Mouse (Mus musculus) left cerebral cortex, postnatal 25 days (tissue): ENCODE measurements around the gene Aldh18a1. TPM values are rescaled to one million over a fixed set of nuclear protein-coding genes. Genes with fewer than 3 reads are reported as not detected.

Experiments
- DNase-seq, 2 experiments: peaks; one replicate each; pipeline ENCODE4 v3.0.0; 2022; ENCODE audit warnings: low spot score in 2 of 2, mixed read lengths in 1 of 2
- intact Hi-C: fragments of 180-260 bp; cut with DNase I; formaldehyde crosslinking; loops from one replicate; pipeline ENCODE4 v1.15.1; 2025
- total RNA-seq, 2 experiments: library from RNA; stranded (reverse); gene quantifications; 2 replicates each; pipeline ENCODE4 v1.2.3; 2021

Gene Aldh18a1
- total RNA-seq, 2 experiments from 2014 or later = 23.1 to 30.4 TPM

DNA sequence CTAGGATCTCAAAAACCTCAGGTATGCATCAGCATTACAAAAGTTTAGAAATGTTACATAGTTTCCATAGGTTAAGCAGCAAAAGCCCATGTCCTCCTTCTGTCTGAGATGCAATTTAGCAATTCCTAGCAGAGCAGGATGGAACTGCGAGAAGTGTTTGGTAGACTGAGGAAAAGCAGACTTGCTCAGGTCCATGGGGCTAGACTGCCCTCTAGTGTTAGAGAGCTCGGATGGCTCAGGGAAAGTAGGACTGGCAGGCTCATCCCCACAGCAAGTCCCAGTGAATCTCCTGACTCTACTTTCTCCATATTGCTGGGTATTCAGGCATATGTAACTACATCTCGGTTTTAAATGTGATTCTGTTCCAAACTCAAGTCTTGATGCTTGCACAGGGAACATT lies 43.4 kb downstream of the Aldh18a1 start:
- intact Hi-C loops = loop anchor here (1.0 to 10.0 kb wide), 3 partner anchors 154 to 1560 kb away; no protein-coding TSS in a partner anchor
- DNase-seq = peak; percentile 70 to 78

DNA sequence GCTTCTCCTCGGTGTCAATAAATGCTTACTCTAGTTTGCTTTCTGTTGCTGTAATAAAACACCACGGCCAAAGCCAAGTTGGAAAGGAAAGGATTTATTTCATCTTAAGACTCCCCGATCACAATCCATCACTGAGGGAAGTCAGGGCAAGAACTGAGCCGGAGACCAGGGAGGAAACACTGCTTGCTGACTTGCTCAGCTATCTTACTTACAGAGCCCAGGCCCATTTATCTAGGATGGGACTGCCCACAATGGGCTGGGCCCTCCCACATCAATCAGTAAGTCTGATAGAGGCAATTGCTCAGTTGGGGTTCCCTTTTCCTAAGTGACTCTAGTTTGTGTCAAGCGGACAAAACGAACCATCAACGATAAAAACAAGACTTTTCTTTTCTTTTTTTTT lies 45.5 kb downstream of the Aldh18a1 start:
- DNase-seq = no peak
- intact Hi-C loops = loop anchor here (10.0 kb wide), 1 partner anchor 1558 kb away; no protein-coding TSS in a partner anchor

DNA sequence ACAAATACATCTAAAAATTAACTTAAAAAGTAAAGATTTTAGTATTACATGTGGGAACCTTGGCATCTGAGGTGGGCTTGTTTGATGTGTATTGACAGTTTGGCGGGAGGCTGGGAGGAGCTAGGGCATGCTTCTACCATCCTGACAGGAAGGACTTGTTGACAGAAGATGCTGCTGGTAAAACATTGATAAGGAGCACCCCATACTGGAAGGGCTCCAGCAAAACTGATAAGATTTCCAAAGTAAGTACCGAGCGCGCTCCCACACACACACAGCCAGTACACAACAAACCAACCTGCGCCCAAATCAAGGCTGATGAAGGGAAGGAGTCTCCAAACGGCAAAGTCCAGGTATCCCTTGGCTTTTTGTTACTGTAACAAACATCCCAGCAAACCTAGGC lies 51.7 kb downstream of the Aldh18a1 start:
- intact Hi-C loops = no loop called here
- DNase-seq = no peak

DNA sequence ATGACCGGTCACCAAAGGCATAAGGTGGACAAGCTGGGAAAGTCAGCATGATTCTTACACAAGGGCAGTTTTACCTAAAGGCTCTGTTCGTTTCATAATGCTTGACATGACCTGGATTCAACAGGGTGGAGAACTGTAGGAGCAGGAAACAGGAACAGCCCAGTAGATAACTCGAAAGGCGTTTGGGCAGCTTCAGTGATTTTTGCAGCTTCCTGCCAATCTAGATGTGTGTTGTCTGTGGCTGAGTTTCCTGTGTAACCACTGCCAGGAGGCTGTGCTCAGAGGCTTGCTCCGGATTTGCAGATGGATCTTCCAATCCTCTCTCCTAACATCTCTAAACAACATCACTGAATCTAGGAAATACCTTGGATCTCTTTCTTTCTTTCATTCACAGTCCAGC lies 55.7 kb downstream of the Aldh18a1 start:
- intact Hi-C loops = no loop called here
- DNase-seq = no peak

DNA sequence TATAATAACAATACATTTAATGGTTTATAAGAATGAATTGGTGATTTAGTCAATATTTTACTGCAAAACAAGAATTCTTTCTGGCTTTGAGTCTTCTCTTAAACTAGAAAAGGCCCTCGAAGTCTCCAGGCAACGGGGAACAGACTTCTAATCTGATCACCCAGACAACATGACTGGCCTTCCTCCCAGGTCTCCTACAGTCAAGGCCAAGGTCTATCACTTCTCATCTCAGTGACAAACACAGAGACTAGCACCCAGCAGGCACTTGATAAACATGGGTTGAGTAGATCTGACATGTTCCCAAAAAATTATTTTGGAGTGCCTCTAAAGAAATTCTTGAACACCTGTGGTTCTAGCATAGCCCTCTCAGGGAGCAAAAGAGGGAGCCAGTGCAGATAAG lies 57.9 kb downstream of the Aldh18a1 start:
- intact Hi-C loops = no loop called here
- DNase-seq = no peak

DNA sequence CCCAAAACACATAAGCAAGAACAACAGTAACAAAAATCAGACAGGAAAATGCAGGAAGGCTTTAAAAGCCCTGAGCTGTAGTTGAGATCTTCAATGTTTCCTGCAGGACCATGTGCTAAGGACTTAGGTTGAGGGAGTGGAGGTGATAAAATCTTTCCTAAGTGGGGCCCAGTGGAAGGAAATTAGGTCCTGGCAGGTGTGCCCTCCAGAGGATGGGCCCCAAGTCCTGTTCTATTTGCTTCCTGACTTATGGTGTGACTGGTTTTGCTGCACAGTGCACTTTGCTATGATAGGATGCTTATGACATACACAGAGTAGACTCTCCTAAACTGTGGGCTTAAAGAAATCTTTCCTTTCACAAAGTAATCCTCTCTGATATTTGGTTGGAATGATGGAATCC lies 60.0 kb downstream of the Aldh18a1 start:
- intact Hi-C loops = no loop called here
- no peak for DNase-seq

DNA sequence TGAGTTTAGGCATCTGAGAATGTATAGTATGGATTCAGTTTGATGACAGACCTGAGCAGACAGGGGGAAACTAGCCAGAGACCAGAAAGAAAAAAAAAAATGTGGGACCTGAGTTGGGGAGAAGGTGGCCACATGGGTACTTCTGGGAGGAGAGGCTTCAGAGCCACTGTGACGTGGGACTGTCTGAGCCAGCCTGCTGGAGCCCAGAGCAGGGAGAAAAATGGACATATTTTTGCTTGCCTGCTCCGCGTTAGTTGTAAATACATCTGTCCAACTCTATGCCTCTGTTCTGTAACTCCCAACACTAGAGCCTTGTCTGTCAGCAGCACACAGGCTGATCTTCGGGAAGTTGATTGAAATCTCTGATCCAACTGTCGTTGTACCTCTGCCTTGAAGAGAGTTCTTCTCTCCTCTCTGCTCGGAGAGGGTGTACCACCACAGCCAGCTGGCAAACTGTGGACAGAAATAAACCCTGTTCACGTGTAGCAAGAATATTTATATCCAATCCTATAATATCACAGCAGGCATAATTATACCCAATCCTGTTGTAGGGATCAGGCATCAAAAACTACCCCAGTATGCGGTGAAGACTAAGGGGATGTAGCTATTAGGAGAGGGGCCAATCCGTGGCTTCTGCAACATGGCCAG lies 61.8 kb downstream of the Aldh18a1 start:
- peak in 1 of 2 experiments; percentile 53 for DNase-seq
- intact Hi-C loops = no loop called here

DNA sequence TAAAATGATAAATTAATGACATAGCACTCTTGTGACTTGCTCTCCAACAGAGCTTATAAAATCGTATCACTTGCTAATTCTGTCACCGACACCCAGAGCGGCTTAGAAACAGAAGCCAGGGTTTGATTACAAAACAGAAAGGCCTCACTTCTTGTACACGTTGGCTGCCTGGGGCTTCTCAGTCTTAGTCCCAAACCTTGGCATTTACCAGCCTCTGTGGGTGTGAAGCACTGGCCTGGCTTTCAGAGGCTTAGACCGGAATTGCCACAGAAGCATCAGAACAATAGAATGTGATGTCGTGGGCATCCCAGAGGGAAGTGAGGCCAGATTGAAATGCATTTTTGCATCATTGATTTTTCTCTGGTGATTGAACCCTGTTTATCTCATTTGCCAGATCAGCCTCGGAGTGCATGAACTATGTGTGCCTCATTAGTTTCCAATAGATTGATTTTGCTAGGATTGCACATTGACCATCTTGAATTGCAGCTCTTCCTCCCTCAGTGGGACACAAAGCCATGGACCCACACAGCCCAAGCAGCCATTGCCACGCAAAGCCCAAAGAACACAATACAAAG lies 64.7 kb downstream of the Aldh18a1 start:
- intact Hi-C loops = no loop called here
- no peak for DNase-seq

DNA sequence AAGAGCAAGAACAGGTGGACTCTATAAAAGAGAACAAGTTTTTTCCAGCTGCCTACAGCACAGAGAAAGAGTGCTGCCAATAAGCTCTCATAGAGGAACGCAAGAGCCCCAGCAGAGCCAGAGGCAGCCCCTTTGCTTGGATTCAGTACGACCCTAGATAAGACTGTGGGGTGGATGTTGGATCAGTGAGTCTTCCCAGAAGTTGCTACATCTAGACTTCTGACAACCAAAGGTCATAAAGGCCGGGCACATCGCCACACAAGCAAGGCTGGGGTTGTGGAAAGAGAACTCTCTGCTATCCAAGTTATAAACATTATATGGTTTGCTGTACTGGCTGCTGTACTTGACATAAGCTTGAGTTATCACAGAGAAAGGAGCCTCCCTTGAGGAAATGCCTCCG lies 67.9 kb downstream of the Aldh18a1 start:
- intact Hi-C loops = no loop called here
- DNase-seq = no peak

DNA sequence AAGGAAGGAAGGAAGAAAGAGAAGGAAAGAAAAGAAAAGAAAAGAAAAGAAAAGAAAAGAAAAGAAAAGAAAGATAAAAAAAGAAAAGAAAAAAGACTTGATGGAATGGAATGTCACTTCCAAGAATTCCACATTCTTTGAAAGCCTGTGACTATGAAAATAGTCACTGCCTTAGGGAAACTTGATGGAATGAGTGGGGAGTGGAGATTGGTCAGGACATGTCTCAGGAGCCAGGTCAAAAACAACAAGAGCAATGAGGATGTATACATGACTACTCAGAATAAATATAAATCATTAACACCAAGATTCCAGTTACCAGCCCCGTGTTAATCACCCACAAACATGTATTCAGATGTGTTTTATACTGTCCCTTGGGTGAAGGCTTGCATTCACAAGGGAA lies 69.6 kb downstream of the Aldh18a1 start:
- intact Hi-C loops = no loop called here
- no peak for DNase-seq

DNA sequence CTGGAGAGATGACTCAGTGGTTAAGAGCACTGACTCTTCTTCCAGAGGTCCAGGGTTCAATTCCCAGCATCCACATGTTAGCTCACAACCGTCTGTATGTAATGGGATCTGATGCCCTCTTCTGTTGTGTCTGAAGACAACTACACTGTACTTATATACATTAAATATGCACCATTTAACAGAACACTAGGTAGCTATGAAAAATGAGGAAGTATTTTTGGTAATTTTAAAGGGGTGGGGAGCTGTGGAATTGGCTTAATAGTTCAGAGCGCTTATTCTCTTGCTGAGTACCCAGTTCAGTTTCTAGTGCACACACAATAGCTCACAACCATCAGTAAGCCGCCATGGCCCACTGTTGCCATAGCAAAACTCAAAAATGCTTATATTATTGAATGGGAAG lies 72.7 kb downstream of the Aldh18a1 start:
- DNase-seq = no peak
- intact Hi-C loops = no loop called here

DNA sequence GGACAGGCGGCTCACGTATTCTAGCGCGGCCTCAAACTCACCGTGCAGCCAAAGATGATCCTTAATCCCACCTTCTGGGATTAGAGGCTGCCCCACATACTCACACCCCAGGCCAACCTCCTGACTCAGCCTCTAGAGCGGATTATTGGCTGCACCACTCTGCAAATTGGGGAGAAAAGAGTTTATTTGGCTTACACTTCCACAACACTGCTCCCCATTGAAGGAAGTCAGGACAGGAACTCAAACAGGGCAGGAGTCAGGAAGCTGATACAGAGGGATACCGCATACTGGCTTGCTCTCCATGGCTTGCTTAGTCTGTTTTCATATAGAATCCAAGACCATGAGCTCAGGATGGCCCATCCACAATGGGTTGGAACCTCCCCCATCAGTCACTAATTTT lies 73.9 kb downstream of the Aldh18a1 start:
- intact Hi-C loops = loop anchor here (5.0 kb wide), 2 partner anchors 77 to 122 kb away; no protein-coding TSS in a partner anchor

DNA sequence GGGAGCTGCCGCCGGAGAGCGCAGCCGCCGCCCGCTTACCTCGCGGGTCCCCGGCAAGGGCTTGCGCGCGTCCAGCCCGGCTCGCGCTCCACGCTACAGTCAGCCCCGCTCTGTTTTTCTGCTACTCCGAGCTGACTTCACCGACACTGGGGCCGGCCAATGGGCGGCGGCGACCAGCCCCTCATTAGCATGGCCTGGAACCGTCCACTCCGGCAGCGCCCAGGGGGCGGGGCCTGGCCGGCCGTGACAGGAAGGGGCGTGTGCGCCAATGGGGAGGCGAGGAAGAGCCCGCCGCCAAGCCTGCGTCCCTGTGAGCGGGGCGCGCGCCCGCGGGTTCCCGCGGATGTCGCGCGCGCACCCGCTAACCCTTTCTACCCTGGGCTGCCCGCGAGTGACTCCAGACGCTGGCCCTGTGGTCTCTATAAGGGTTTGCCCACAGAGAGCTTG lies 74.6 kb downstream of the Aldh18a1 start, which contains the start of gene Sorbs1:
Gene Sorbs1 (minus strand): TSS at position 148 of the 447 bp plus-strand sequence.
- intact Hi-C loops = loop anchor here (2.0 to 5.0 kb wide), 3 partner anchors 43 to 121 kb away; no protein-coding TSS in a partner anchor
- peak; percentile 94 to 98 for DNase-seq

More for the DNA sequence above, 73.9 kb downstream of the Aldh18a1 start:
- DNase-seq = no peak

DNA sequence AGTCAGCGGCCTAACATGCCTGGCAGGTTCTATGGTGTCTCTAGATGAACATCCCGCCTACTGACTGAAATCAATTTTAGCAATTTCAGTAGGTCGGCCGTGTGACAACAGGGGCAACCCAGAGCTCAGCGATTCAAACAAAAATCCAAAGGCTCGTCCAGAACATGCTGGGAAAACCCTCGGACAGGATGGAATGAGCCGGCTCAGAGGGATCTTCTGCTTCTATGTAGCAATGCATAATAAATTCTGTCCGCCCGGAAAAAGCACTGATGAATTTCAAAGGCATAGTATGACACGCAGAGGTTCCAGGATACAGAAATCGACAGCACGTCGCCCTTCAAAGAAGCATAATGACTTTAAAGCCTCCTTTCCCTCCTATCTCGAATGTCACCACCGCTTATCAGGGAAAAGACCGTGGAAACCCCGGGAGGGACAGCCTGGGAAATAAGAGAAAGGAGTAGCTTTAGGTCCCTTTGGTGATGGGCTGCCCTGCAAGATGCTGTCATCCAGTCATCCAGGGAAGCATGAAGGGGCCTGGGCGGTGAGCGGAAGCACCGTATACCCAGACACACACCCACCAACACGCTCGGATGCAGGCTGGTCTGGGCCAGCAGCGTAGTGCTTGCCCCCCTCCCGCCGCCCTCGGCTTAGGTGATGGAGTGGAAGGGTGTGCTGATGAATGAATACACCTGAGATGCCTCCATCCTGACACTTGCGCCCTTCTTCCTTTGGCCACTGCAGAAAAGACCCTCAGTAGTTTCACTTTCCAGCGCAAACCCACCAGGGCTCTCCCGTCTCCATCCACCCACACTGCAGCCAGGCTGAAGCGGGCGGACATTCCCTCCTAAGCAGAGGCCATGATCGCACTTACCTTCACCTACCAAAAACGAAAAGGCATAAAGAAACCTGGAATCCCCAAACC lies 75.5 kb downstream of the Aldh18a1 start:
- intact Hi-C loops = loop anchor here (2.0 to 5.0 kb wide), 3 partner anchors 42 to 120 kb away; no protein-coding TSS in a partner anchor

DNA sequence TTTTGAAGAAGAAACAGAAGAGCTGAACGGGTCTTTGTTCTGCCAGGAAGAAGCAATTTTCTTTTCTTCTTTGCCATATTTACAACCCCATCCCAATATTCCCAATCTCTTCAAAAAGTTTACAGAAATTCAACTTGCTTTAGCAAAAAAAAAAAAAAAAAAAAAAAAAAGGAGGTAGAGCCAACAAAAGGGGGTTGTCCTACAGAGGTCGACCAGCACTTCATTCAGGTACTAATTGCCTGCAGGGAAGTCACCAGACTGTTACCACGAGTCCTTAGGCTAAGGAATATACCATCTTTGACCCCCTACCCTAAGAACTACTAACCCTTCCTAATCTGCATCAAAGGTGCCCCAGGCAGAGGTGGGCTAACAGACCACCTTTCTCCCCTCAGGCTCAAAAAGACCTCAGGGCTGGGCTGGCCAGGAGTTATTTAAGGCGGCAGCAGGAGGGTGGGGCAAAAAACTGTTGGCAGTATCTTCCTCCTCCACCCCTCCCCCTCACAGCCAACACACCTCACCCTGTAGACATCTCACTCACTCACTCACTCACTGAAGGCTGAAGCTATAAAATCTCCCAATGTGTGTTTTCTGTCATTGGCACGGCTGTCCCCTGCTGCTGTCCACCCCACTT lies 76.5 kb downstream of the Aldh18a1 start:
- peak in 1 of 2 experiments; percentile 36 for DNase-seq
- intact Hi-C loops = loop anchor here (2.0 to 5.0 kb wide), 3 partner anchors 41 to 119 kb away; no protein-coding TSS in a partner anchor

More for the DNA sequence above, 75.5 kb downstream of the Aldh18a1 start:
- DNase-seq = peak; percentile 49 to 50

DNA sequence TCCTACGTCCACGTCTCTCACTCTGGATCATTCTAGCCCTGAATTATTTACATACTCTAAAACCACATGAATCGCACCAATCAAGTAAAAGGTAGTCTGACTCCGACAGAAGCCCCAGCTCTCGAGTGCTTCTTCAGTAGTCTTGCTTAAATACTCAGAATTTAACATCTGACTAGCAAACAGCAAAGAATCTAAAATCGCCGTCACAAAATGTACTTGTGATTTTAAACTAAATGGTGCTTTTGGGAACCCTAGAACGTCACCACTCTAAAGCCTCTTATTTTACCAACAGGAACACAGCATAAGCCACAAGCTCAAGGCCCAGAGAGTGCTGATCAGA lies 77.2 kb downstream of the Aldh18a1 start:
- peak in 1 of 2 experiments; percentile 46 for DNase-seq
- intact Hi-C loops = loop anchor here (5.0 kb wide), 2 partner anchors 74 to 119 kb away; no protein-coding TSS in a partner anchor

DNA sequence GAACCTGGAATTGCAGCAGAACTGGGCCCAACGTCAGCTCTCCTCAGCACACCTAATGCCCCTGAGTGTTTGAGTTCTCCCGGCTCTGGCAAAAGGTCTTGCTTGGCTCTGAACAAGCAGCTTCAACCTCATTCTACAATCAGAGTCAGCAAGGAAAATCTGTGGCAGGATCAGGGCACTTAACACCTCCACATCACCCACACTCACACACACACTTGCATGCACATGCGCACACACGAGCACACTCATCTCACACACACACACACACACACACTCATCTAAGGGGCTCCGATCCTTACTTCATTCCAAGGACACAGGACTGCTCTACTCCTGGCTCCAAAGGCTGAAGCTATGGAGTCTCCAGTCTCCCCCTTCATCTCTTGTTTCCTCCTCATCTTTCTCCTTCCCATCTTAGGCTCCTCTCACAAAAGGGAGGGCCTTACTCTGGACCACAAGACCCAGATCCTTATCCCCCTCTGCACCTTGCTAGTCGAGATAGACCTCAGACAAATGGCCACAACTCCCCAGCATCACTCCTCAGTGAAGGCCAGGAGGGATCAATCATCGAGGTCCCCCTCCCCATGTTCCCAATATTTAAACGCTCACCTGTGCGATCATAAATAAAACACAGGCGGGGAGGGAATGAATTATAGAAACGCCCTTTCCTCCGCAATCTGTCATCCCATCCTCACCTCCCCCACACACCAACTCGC lies 77.7 kb downstream of the Aldh18a1 start:
- intact Hi-C loops = loop anchor here (5.0 kb wide), 2 partner anchors 73 to 118 kb away; no protein-coding TSS in a partner anchor
- DNase-seq = peak in 1 of 2 experiments; percentile 30

DNA sequence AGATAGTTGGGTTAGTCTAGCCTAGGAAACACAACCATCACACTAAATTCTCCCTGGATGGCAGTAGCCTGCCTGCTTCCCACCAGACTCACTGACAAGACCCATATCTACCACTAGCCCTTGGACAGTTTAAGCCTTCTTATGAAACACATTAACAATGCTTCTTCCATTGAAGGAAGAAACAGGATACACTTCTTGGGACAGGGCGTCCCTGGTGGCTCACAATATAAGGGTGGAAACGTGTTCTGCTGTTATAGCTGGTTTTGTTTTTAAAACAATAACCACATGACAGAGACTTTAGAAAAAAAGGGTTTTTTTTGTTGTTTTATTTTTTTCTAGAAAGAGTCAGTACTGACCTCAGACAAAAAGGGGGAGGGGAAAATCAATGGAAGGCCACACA lies 79.0 kb downstream of the Aldh18a1 start:
- DNase-seq = no peak
- intact Hi-C loops = no loop called here

DNA sequence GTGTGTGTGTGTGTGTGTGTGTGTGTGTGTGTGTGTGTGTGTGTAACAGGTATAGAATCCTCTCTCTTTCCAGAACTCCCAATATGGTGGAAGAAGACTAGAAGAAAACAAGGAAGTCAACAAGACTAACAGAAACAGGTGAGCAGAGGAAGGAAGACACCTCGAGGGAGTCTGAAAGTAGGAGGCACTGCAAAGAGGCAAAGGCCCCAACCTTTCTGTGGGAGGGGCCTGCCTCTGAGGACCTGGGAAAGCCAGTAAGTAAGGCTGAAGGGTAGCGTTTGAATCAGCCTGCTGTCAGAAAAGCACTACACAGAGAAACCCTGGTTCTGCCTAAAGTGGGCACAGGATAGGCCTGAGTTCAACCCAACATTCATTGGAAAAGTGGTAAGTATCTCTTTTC lies 79.4 kb downstream of the Aldh18a1 start:
- intact Hi-C loops = no loop called here
- no peak for DNase-seq
